Mouse (Mus musculus) heart, adult 2 months (tissue): ENCODE measurements around the gene Entpd2.

Experiments used
- CTCF ChIP-seq: fragments of 200-600 bp; IDR thresholded peaks from 2 replicates; pipeline ENCODE4 v1.8.1; 2022; ENCODE audit warnings: antibody characterized with exemption, mild to moderate bottlenecking, moderate library complexity
- POLR2A ChIP-seq: fragments of 200-500 bp; IDR thresholded peaks from 2 replicates; pipeline ENCODE4 v1.6.1; 2011; ENCODE audit warnings: mild to moderate bottlenecking, low read depth, low read length, control low read depth; ENCODE audit not compliant: insufficient read depth

DNA sequence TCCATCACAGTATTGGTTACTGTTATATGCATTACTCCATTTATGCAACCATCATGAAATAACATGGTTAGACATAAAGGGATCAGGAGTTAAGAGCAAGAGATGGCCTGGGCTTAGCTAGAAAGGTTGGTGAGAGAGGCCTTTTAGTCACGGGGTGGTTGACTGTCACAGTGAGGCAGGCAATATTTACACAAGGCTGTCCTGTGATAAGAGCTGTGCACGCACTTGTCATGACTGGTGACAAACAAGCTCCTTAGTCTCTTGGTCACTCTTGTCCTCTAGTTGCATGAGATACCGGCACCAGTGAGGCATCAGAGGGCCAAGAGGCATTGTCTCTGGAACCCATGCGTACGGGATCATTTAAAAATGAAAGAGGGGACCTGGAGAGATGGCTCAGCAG, 11.2 kb upstream of the Entpd2 start:
- TF ChIP-seq CTCF (no peak), POLR2A (no peak)
